Mouse (Mus musculus) liver, embryonic 11.5 days (tissue): ENCODE measurements at regions not wholly inside any gene's neighbourhood (a gene's known extent, or its start where the extent isn't known, plus 50 kb on each side); places are given as distances from the start of the nearest gene placed in this dataset.

Experiments used
- ATAC-seq: fragments of 200-750 bp; cut with Nextera tagmentation; replicated peaks from 2 replicates; pipeline ENCODE4 v1.8.0; 2017; ENCODE audit warnings: moderate number of reproducible peaks, mild to moderate bottlenecking, moderate TSS enrichment, moderate library complexity; ENCODE audit not compliant: low FRiP score
- DNase-seq: peaks from one replicate; pipeline ENCODE4 v3.0.0-alpha.2; 2017; ENCODE audit warnings: low spot score
- H3K27ac ChIP-seq: fragments of 300-500 bp; sonication (generic); 2 replicates; pipeline ENCODE4 v1.5.1; 2014; ENCODE audit warnings: mild to moderate bottlenecking, low read depth, low read length, control low read depth
- H3K27me3 ChIP-seq: fragments of 300-500 bp; sonication (generic); replicated peaks from 2 replicates; pipeline ENCODE4 v1.6.1; 2014; ENCODE audit warnings: low read length, mixed read lengths; ENCODE audit not compliant: control insufficient read depth, insufficient read depth
- H3K36me3 ChIP-seq: fragments of 300-500 bp; sonication (generic); 2 replicates; pipeline ENCODE4 v1.6.1; 2014; ENCODE audit warnings: mild to moderate bottlenecking, low read length, moderate library complexity, mixed read lengths; ENCODE audit not compliant: control insufficient read depth, insufficient read depth
- H3K4me1 ChIP-seq: fragments of 300-500 bp; sonication (generic); replicated peaks from 2 replicates; pipeline ENCODE4 v1.6.1; 2014; ENCODE audit warnings: low read length, mixed read lengths; ENCODE audit not compliant: control insufficient read depth, insufficient read depth
- H3K4me2 ChIP-seq: fragments of 300-500 bp; sonication (generic); 2 replicates; pipeline ENCODE4 v1.6.1; 2014; ENCODE audit warnings: mild to moderate bottlenecking, control low read depth, moderate library complexity
- H3K4me3 ChIP-seq: fragments of 300-500 bp; sonication (generic); 2 replicates; pipeline ENCODE4 v1.5.1; 2014; ENCODE audit warnings: low read depth, low read length, control low read depth
- H3K9ac ChIP-seq: fragments of 300-500 bp; sonication (generic); 2 replicates; pipeline ENCODE4 v1.6.1; 2014; ENCODE audit warnings: low read depth, low read length, control low read depth
- H3K9me3 ChIP-seq: fragments of 300-500 bp; sonication (generic); 2 replicates; pipeline ENCODE4 v1.6.1; 2016; ENCODE audit warnings: low read length, inconsistent platforms, mixed read lengths; ENCODE audit not compliant: control insufficient read depth
- WGBS: fragments of 180-500 bp; shearing (Covaris S2); extraction: QIAGEN DNeasy Blood & Tissue Kit; methylation state at CpG from one replicate; pipeline ENCODE4 v1.1.7; 2014; 5-methylcytosine and 5-hydroxymethylcytosine counted together

DNA sequence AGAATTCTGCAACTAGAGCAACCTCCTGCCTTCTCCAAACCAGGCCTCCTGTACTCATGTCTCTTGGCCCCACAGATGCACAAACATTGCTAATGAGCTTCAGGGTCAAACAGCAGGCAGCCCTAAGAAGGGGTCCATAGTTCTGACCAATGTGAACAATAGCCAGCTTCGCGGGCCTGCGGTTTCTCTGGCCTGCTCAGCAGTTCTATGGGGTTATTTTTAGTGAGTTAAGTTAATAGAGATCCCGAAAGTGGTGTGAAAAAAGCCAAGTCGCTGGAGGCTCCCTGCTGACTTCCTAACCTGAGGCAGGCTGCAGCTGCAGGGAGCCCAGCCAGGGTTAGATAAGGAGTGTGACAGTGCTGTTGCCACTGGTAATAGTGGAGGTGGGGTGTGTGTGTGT, 106.6 kb downstream of the Pdcd6ip start:
- no peaks in the 10 kb centered on the region for H3K36me3 ChIP-seq
- no peak for DNase-seq
- H3K4me2 ChIP-seq: no peak overlapping the region
- H3K9me3 ChIP-seq: no peaks in the 10 kb centered on the region
- H3K27ac ChIP-seq: no peak overlapping the region
- no peak for ATAC-seq
- no peak overlapping the region for H3K9ac ChIP-seq
- no peak overlapping the region for H3K4me3 ChIP-seq
- no peaks in the 10 kb centered on the region for H3K27me3 ChIP-seq
- WGBS: 14% methylated on average over 5 of the region's 5 CpGs
- H3K4me1 ChIP-seq: no peaks in the 10 kb centered on the region

DNA sequence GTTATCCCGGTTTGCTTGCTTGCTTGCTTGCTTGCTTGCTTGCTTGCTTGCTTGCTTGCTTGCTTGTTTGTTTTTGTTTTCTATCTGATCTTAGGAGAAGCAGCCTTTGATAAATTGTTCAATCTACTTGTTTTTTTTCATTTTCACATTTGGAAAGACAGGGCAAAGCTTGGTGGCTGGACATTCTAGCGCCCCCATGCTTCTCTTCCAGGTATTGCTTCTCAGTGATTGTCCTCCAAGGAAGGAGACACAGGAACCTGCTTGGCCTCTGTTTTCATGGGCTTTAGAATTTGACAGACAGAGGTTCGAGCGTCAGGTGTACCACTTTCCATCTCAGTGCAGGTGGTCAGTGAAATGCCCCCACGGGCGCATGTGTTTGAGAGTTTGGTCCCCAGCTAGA, 120.8 kb downstream of the Pdcd6ip start:
- no peak overlapping the region for H3K4me3 ChIP-seq
- DNase-seq (no peak), ATAC-seq (no peak)
- H3K9ac ChIP-seq: no peak overlapping the region
- H3K27me3 ChIP-seq: no peaks in the 10 kb centered on the region
- WGBS: 52% methylated on average over 6 of the region's 6 CpGs
- no peaks in the 10 kb centered on the region for H3K36me3 ChIP-seq
- no peak overlapping the region for H3K4me2 ChIP-seq
- H3K27ac ChIP-seq: no peak overlapping the region
- no peaks in the 10 kb centered on the region for H3K4me1 ChIP-seq
- H3K9me3 ChIP-seq: no peaks in the 10 kb centered on the region

DNA sequence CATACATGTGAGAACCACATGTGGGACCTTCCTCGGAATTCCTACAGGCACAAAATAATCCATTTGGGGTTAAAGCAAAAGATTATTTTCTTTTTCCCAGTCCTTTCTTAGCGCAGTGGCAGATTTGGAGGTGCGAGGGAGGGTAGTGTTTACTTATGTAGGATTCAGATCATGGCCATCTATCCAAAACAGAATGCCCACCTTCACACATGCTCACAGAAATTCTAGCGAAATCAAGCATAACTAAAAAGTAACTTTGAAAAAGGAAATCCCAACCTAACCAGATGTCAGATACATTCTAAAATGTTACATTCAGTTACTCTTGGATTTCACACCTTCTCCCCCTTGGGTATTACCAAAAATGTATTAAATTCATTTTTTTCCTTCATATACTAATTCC, 121.6 kb downstream of the Pdcd6ip start:
- DNase-seq: no peak
- no peaks in the 10 kb centered on the region for H3K4me1 ChIP-seq
- ATAC-seq: no peak
- no peak overlapping the region for H3K27ac ChIP-seq
- no peaks in the 10 kb centered on the region for H3K27me3 ChIP-seq
- H3K9ac ChIP-seq: no peak overlapping the region
- H3K4me2 ChIP-seq: no peak overlapping the region
- H3K9me3 ChIP-seq: no peaks in the 10 kb centered on the region
- H3K4me3 ChIP-seq: no peak overlapping the region
- no peaks in the 10 kb centered on the region for H3K36me3 ChIP-seq
- WGBS: 84% methylated on average over 4 of the region's 4 CpGs

DNA sequence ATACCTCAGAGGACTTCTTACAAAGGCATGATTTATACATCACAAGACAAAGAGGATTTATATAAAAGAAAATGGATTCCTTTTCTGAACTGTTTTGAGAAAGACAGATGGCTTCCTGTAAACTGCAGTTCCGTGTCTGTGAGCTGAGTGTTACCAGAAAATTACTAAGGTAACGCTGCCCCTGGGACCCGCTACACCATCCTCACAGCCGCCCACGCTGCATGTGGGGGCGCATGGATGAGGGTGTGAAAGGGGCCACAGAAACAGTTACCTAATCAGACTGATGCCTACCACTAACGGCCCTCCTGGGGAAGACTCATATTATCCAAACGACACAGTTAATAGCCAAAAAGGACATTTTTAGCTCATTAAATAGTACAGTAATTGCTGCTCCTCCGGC, 129.8 kb downstream of the Pdcd6ip start:
- no peak for DNase-seq

DNA sequence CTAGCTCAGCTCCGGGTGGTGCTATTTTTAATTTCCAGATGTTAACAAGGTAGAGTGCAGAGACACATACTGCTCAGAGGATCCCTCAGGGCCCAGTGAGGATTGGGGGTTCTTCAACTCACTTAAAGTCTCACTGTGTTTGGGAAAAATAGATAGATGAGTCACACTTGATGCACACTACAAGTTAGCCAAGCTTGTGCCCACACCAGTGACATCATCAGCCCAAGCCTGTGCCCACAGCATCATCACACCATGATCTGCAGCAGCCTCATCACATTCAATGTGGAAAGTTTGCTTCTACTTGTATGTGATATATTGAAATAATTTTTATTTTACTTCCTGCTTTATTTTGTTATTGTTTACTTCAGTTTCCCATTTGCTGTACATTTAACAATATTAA, 139.2 kb downstream of the Pdcd6ip start:
- 76% methylated on average over 1 of the region's 1 CpGs for WGBS
- H3K27ac ChIP-seq: no peak overlapping the region

More for the DNA sequence above, 129.8 kb downstream of the Pdcd6ip start:
- no peak for ATAC-seq
- no peaks in the 10 kb centered on the region for H3K9me3 ChIP-seq
- H3K36me3 ChIP-seq: no peaks in the 10 kb centered on the region
- WGBS: 84% methylated on average over 9 of the region's 9 CpGs
- H3K4me1 ChIP-seq: no peaks in the 10 kb centered on the region
- no peak overlapping the region for H3K4me2 ChIP-seq
- no peaks in the 10 kb centered on the region for H3K27me3 ChIP-seq
- H3K9ac ChIP-seq: no peak overlapping the region
- H3K27ac ChIP-seq: no peak overlapping the region
- no peak overlapping the region for H3K4me3 ChIP-seq

DNA sequence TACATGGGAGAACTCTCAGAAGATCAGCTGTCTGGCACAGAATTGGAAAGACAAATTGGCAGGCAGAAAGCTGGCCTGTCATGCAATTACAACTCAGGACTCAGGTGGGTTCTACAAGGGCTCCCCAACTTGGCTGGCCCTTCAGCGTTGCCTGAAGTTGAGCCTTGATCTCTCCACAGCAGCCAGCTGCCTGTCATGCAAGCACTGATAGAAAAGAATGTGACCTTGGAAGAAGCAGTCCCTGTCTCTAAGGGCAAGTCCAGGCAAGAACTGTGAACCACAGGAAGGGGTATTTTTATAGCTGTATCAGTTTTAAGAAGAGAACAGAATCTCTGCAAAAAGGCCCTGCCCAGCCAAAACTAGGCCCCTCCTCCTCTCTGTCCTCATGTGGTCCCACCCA, 140.4 kb downstream of the Pdcd6ip start:
- DNase-seq (no peak), ATAC-seq (no peak)
- H3K4me3 ChIP-seq: no peak overlapping the region
- 62% methylated on average over 1 of the region's 1 CpGs for WGBS
- H3K36me3 ChIP-seq: no peaks in the 10 kb centered on the region
- no peak overlapping the region for H3K27ac ChIP-seq
- no peaks in the 10 kb centered on the region for H3K9me3 ChIP-seq
- H3K4me2 ChIP-seq: no peak overlapping the region
- H3K4me1 ChIP-seq: no peaks in the 10 kb centered on the region
- no peak overlapping the region for H3K9ac ChIP-seq
- no peaks in the 10 kb centered on the region for H3K27me3 ChIP-seq

More for the DNA sequence above, 139.2 kb downstream of the Pdcd6ip start:
- no peaks in the 10 kb centered on the region for H3K27me3 ChIP-seq
- no peak overlapping the region for H3K9ac ChIP-seq
- H3K36me3 ChIP-seq: no peaks in the 10 kb centered on the region
- H3K4me3 ChIP-seq: no peak overlapping the region
- no peak for DNase-seq
- H3K4me2 ChIP-seq: no peak overlapping the region
- no peaks in the 10 kb centered on the region for H3K4me1 ChIP-seq
- no peak for ATAC-seq
- no peaks in the 10 kb centered on the region for H3K9me3 ChIP-seq

- H3K4me2 ChIP-seq: no peak overlapping the region
- H3K9me3 ChIP-seq: no peaks in the 10 kb centered on the region
- H3K4me3 ChIP-seq: no peak overlapping the region
- no peak overlapping the region for H3K9ac ChIP-seq
- H3K27ac ChIP-seq: no peak overlapping the region
- H3K4me1 ChIP-seq: no peaks in the 10 kb centered on the region
- 73% methylated on average over 3 of the region's 3 CpGs for WGBS
- ATAC-seq (no peak), DNase-seq (no peak)
- no peaks in the 10 kb centered on the region for H3K27me3 ChIP-seq
- H3K36me3 ChIP-seq: no peaks in the 10 kb centered on the region
These were observed 141.4 kb downstream of the Pdcd6ip start for GRCm38 (mm10) chr9:113566620-113567019.

- 87% methylated on average over 12 of the region's 12 CpGs for WGBS
- H3K9me3 ChIP-seq: no peaks in the 10 kb centered on the region
- H3K27ac ChIP-seq: no peak overlapping the region
- H3K36me3 ChIP-seq: no peaks in the 10 kb centered on the region
- H3K4me1 ChIP-seq: no peaks in the 10 kb centered on the region
- no peak for ATAC-seq
- H3K4me3 ChIP-seq: no peak overlapping the region
- no peaks in the 10 kb centered on the region for H3K27me3 ChIP-seq
- H3K4me2 ChIP-seq: no peak overlapping the region
- H3K9ac ChIP-seq: no peak overlapping the region
- DNase-seq: no peak
These were observed 154.1 kb downstream of the Pdcd6ip start for GRCm38 (mm10) chr9:113553911-113554310.

DNA sequence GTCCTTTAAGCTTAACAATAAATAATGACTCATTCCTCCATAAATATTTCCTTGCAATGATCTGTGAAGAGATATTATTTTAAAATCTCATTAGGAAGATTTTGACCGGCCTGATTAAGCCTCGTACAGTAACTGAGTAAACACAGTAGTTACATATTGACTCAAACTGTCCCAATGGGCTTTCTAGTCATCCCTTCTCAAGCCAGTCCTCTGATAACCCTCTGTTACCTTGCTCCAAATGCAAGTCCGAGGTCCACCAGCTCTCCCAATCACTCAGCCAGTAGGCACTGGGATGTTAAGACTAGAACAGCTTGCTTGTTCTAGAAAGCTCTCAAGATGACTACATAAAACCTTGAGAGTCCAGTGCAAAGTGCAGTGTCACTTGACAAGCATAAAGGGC, 160.6 kb downstream of the Pdcd6ip start:
- Histone ChIP-seq H3K4me1 (no peaks in the 10 kb centered on the region), H3K4me2 (no peak overlapping the region), H3K9me3 (no peaks in the 10 kb centered on the region), H3K9ac (no peak overlapping the region), H3K27ac (no peak overlapping the region), H3K4me3 (no peak overlapping the region), H3K27me3 (no peaks in the 10 kb centered on the region), H3K36me3 (no peaks in the 10 kb centered on the region)
- ATAC-seq (no peak), DNase-seq (no peak)
- 68% methylated on average over 3 of the region's 3 CpGs for WGBS
